ENCODE assay signal across 8 mouse cellular contexts in genomic region chr12:32059707-32060106, GRCm38 (mm10). TPM values are rescaled to one million over a fixed set of nuclear protein-coding genes. Genes with fewer than 3 reads are reported as not detected.
DNase-seq lines count a peak whose midpoint lies in the region; ATAC-seq lines count a peak whose summit lies in the region.

No protein-coding gene starts in this region.

- H3K4me3 ChIP-seq in neural tube, embryonic 12.5 days = peak overlapping the region; percentile 78

- peak; percentile 40 for DNase-seq in adrenal gland, postnatal 14 days
- no peak for DNase-seq in adrenal gland, postnatal 4 days (ENCODE audit: low spot score in 2 of 2)
- DNase-seq in spleen, adult 12 weeks (ENCODE audit: low spot score) = peak; percentile 25
- DNase-seq in spleen, adult 18-20 months = no peak
- DNase-seq in left cerebral cortex, postnatal 36 days (ENCODE audit: low spot score in 2 of 2) = peak; percentile 21 to 24
- DNase-seq in thymus, postnatal 36 days = no peak
- DNase-seq in heart, adult 18-20 months = no peak

- no peak overlapping the region for H3K27ac ChIP-seq in neural tube, embryonic 12.5 days

- WGBS in neural tube, embryonic 12.5 days = 3% methylated on average over 6 of the region's 6 CpGs

- H3K9me3 ChIP-seq in neural tube, embryonic 12.5 days = no peaks in the 10 kb centered on the region

- no peaks in the 10 kb centered on the region for H3K36me3 ChIP-seq in neural tube, embryonic 12.5 days

- peak overlapping the region; percentile 94 for H3K9ac ChIP-seq in neural tube, embryonic 12.5 days

- peaks cover 11% of the 10 kb centered on the region for H3K4me1 ChIP-seq in neural tube, embryonic 12.5 days

- no peak for ATAC-seq in neural tube, embryonic 12.5 days (ENCODE audit: low FRiP score, low read depth)

- intact Hi-C loops in left cerebral cortex, postnatal 36 days (cut with DNase I) = loop anchor here (2.0 to 5.0 kb wide), 2 partner anchors 83 to 93 kb away; no protein-coding TSS in a partner anchor

- no peaks in the 10 kb centered on the region for H3K27me3 ChIP-seq in neural tube, embryonic 12.5 days (replicated peaks)

- peak overlapping the region; percentile 78 for H3K4me2 ChIP-seq in neural tube, embryonic 12.5 days (replicated peaks)

RNA-seq across cellular contexts. Expression of gene Prkar2b, which starts 1.4 kb away (rescaled TPM):
- total RNA-seq in adrenal gland, postnatal 14 days (2021) = 530 and 583 TPM in 2 replicates
- 100 to 1,000 TPM; 187 to 200 TPM for total RNA-seq in adrenal gland, postnatal 4 days (2021)
- total RNA-seq in left cerebral cortex, postnatal 36 days (2021) = 10 to 100 TPM; 76.0 to 84.6 TPM
- polyA plus RNA-seq in neural tube, embryonic 12.5 days (2016; fragmentation: Nextera tagmentation; extraction: Ambion mirVana) = 74.0 and 78.2 TPM in 2 replicates
- total RNA-seq in heart, adult 18-20 months (2021) = 10 to 100 TPM in 1 of 2 experiments, 1 to 10 TPM in 1; 3.7 to 34.5 TPM

Comparison
In these comparisons a context has a peak if more than half of its experiments do, and no peak if none do; other contexts are left out.
1. DNase-seq: peak in adrenal gland, postnatal 14 days (single experiment), spleen, adult 12 weeks (single experiment) and left cerebral cortex, postnatal 36 days (2 of 2); none in adrenal gland, postnatal 4 days (0 of 2), spleen, adult 18-20 months (0 of 2), thymus, postnatal 36 days (0 of 2) and heart, adult 18-20 months (0 of 2).